Mouse (Mus musculus): ENCODE results near the gene Syce1. TPM values are rescaled to one million over a fixed set of nuclear protein-coding genes. Genes with fewer than 3 reads are reported as not detected.
A peak's percentile ranks its signal among the peaks of the same experiment; 100 is the strongest.

The Syce1 gene
- total and polyA plus RNA-seq, 3 experiments, result not detected

DNA sequence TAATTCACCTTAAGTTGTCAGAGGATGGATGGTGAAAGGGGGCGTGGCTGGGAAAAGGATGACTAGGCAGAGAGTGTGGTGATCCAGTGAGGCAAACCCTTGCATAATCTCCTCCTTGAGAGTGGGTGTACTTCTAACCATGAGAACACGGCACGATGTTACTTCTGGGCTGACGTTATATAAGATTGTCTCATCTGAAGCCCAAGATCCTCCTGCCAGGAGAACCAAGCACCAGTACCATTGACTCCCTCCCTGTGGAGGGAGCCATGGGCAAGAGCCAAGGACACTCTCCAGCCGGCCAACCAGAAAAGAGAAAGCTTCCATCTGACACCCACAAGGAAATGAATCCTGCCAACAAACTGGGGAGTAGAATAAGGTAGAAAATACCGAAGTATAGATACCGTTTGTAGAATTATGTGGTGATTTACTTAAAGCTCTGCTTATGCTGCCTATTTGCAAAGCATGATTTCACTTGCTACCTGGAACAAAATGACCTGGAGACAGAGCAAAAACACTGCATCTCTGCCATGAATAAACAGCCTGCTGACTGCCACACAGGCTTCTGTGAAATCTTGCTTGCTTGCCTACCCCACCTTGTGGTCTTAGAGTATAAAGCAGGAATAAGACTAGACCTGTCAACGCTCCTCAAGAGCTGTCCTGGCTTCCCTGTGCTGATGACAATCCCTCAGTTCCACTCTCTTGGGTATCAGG is 40.7 kb upstream of the Syce1 start:
- Histone ChIP-seq H3K4me3 (ENCODE audit: control insufficient read depth in 1 of 2, insufficient read depth in 1 of 2, low read depth in 2 of 2, low read length in 2 of 2) (no peak overlapping the region), H3K9ac (ENCODE audit: control insufficient read depth, low read depth, low read length, poor library complexity, severe bottlenecking) (no peak overlapping the region), H3K36me3 (ENCODE audit: control insufficient read depth in 1 of 2, insufficient read depth in 2 of 2, low read length in 2 of 2) (no peaks in the 10 kb centered on the region), H3K79me2 (ENCODE audit: control insufficient read depth, insufficient read depth, low read length, poor library complexity) (no peaks in the 10 kb centered on the region), H3K27ac (ENCODE audit: control insufficient read depth, low read depth, low read length) (no peak overlapping the region), H3K9me3 (replicated peaks; ENCODE audit: insufficient read depth, low read length) (no peaks in the 10 kb centered on the region), H3K27me3 (ENCODE audit: control insufficient read depth in 1 of 2, insufficient read depth in 2 of 2, low read length in 2 of 2) (peaks cover 8 to 15% of the 10 kb centered on the region in 2 experiments), H3K4me1 (ENCODE audit: control insufficient read depth in 1 of 2, insufficient read depth in 2 of 2, low read length in 2 of 2) (no peaks in the 10 kb centered on the region)
- DNase-seq (ENCODE audit: low read depth, low spot score), result peak; percentile 50
- TF ChIP-seq MAFK (IDR thresholded peaks at IDR 0.05; ENCODE audit: borderline replicate concordance, low read depth, low read length) (no peak), NRF1 (IDR thresholded peaks at IDR 0.05; ENCODE audit: insufficient read depth, low read depth, low read length, poor library complexity, severe bottlenecking) (no peak), USF2 (IDR thresholded peaks at IDR 0.05; ENCODE audit: borderline replicate concordance in 1 of 2, insufficient read depth in 1 of 2, low read depth in 1 of 2, low read length in 2 of 2) (no peak), TAL1 (IDR thresholded peaks at IDR 0.05; ENCODE audit: low read length) (no peak), MXI1 (IDR thresholded peaks at IDR 0.05; ENCODE audit: low read depth, low read length) (no peak), CHD2 (IDR thresholded peaks at IDR 0.05; ENCODE audit: low read length) (no peak), CTCF (IDR thresholded peaks at IDR 0.05 in 2 of 3, conservative IDR thresholded peaks at IDR 0.05 in 1 of 3; ENCODE audit: control insufficient read depth in 1 of 3, insufficient read depth in 1 of 3, low read depth in 2 of 3, low read length in 3 of 3, poor library complexity in 1 of 3, severe bottlenecking in 1 of 3) (peak in 2 of 3 experiments; percentile 32 to 53; a peak in 3 of 6 replicates), UBTF (IDR thresholded peaks at IDR 0.05; ENCODE audit: borderline replicate concordance, insufficient read depth, low read depth, low read length) (no peak), RCOR1 (IDR thresholded peaks at IDR 0.05; ENCODE audit: low read depth, low read length) (no peak), BHLHE40 (IDR thresholded peaks at IDR 0.05; ENCODE audit: borderline replicate concordance, low read depth, low read length) (no peak), MYB (IDR thresholded peaks at IDR 0.05; ENCODE audit: low read depth, low read length) (no peak), POLR2AphosphoS2 (IDR thresholded peaks at IDR 0.05; ENCODE audit: low read length) (no peak), NELFE (IDR thresholded peaks at IDR 0.05; ENCODE audit: low read depth, low read length) (no peak), ZMIZ1 (IDR thresholded peaks at IDR 0.05; ENCODE audit: low read depth, low read length) (no peak), TCF12 (IDR thresholded peaks at IDR 0.05; ENCODE audit: low read depth, low read length) (no peak), EP300 (IDR thresholded peaks at IDR 0.05; ENCODE audit: low read depth in 1 of 2, low read length in 2 of 2) (no peak), MAZ (IDR thresholded peaks at IDR 0.05; ENCODE audit: low read depth, low read length) (no peak), CHD1 (IDR thresholded peaks at IDR 0.05; ENCODE audit: low read depth, low read length) (no peak), USF1 (IDR thresholded peaks at IDR 0.05; ENCODE audit: low read depth, low read length) (no peak), ZNF384 (IDR thresholded peaks at IDR 0.05; ENCODE audit: low read depth, low read length) (no peak), ZC3H11A (IDR thresholded peaks at IDR 0.05; ENCODE audit: low read depth, low read length) (0 out of 2 replicates have a peak, but pooled peaks have one; percentile 5), SMC3 (IDR thresholded peaks at IDR 0.05; ENCODE audit: low read depth, low read length) (peak; percentile 53), GATA1 (IDR thresholded peaks at IDR 0.05; ENCODE audit: low read depth, low read length) (no peak), POLR2AphosphoS5 (IDR thresholded peaks at IDR 0.05; ENCODE audit: borderline replicate concordance, low read depth, low read length) (no peak), MYC (IDR thresholded peaks at IDR 0.05; ENCODE audit: low read depth, low read length) (no peak), RAD21 (IDR thresholded peaks at IDR 0.05; ENCODE audit: low read depth, low read length) (peak; percentile 44), HCFC1 (IDR thresholded peaks at IDR 0.05; ENCODE audit: low read depth, low read length) (no peak), MAX (IDR thresholded peaks at IDR 0.05; ENCODE audit: low read length) (no peak)

Data from MEL (cell line).